Mouse (Mus musculus): ENCODE data around the gene Galnt2. TPM values are rescaled to one million over a fixed set of nuclear protein-coding genes. Genes with fewer than 3 reads are reported as not detected.

Galnt2 gene
- polyA plus RNA-seq, 2 experiments, result 37.8 to 66.9 TPM

- DNase-seq (ENCODE audit: low spot score) (no peak), ATAC-seq (ENCODE audit: low FRiP score, low read depth) (no peak)
- no peaks in the 10 kb centered on the region for H3K27me3 ChIP-seq (ENCODE audit: control insufficient read depth, insufficient read depth, low read length)
- H3K36me3 ChIP-seq (ENCODE audit: control insufficient read depth, insufficient read depth, low read length), result no peaks in the 10 kb centered on the region
- no peak for TF ChIP-seq POLR2A (IDR thresholded peaks at IDR 0.05; ENCODE audit: borderline replicate concordance, extremely low read depth, insufficient read depth, insufficient read length)
- 64% methylated on average over 6 of the region's 6 CpGs for WGBS
- H3K9me3 ChIP-seq (ENCODE audit: control insufficient read depth, low read length), result no peaks in the 10 kb centered on the region
- H3K9ac ChIP-seq (ENCODE audit: low read depth, low read length, severe bottlenecking), result no peak overlapping the region
- no peak overlapping the region for H3K27ac ChIP-seq (replicated peaks; ENCODE audit: low read depth, low read length)
- H3K4me2 ChIP-seq (replicated peaks; ENCODE audit: low read depth, low read length, severe bottlenecking), result no peak overlapping the region
- peaks cover 35% of the 10 kb centered on the region for H3K4me1 ChIP-seq (ENCODE audit: control insufficient read depth, insufficient read depth, low read length)
- H3K4me3 ChIP-seq (replicated peaks; ENCODE audit: low read length), result no peak overlapping the region
These were observed 22.7 kb downstream of the Galnt2 start for GRCm38 (mm10) chr8:124253939-124254338.

DNA sequence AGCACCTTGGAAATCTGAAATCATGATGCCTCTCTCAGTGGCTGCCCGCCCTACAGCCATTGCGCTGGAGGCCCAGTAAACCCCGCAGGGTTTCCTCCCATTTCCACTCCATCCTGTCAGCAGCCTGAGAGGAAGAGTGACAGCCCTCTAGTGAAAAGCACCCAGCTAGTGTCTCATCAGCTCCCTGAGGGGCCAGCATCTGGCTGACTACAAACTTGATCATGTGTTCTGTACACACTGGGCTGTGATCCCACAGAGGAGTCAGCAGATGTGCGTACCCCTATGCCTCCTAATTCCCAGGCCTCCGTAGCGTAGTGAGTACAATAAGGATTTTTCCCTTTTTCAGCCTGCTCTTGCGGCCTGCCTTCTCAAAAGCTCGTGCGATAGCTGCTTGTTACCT, 25.6 kb downstream of the Galnt2 start:
- Histone ChIP-seq H3K9me3 (ENCODE audit: control insufficient read depth, low read length) (no peaks in the 10 kb centered on the region), H3K27me3 (ENCODE audit: control insufficient read depth, insufficient read depth, low read length) (no peaks in the 10 kb centered on the region), H3K36me3 (ENCODE audit: control insufficient read depth, insufficient read depth, low read length) (no peaks in the 10 kb centered on the region), H3K4me2 (replicated peaks; ENCODE audit: low read depth, low read length, severe bottlenecking) (no peak overlapping the region), H3K27ac (replicated peaks; ENCODE audit: low read depth, low read length) (no peak overlapping the region), H3K4me3 (replicated peaks; ENCODE audit: low read length) (no peak overlapping the region), H3K9ac (ENCODE audit: low read depth, low read length, severe bottlenecking) (0 out of 2 replicates have a peak overlapping the region, but pooled peaks have one; percentile 12), H3K4me1 (ENCODE audit: control insufficient read depth, insufficient read depth, low read length) (peaks cover 33% of the 10 kb centered on the region)
- 79% methylated on average over 9 of the region's 9 CpGs for WGBS
- DNase-seq (ENCODE audit: low spot score) (no peak), ATAC-seq (ENCODE audit: low FRiP score, low read depth) (no peak)
- TF ChIP-seq POLR2A (IDR thresholded peaks at IDR 0.05; ENCODE audit: borderline replicate concordance, extremely low read depth, insufficient read depth, insufficient read length), result no peak

DNA sequence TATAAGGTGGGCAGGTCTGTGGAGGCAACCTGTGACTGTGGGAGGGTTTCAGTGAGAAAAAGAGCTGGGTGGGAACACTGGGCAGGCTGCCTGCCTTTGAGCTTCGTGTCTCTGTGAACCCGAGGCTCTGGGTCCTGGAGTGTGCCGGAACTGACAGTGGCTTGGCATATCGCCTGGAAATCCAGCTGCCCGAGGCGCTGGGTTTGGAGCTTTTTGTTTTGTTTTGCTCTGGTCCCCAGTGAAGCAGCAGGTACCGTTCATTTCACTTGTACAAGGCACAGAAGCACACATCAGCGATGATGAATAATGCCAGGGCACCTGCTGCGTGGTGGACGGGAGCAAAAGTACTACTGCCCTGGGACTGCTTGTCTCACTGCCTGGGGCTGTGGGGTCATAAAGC, 26.2 kb downstream of the Galnt2 start:
- no peaks in the 10 kb centered on the region for H3K9me3 ChIP-seq (ENCODE audit: control insufficient read depth, low read length)
- H3K27me3 ChIP-seq (ENCODE audit: control insufficient read depth, insufficient read depth, low read length), result no peaks in the 10 kb centered on the region

GRCm38 (mm10) chr8:124259146-124259545, 28.0 kb downstream of the Galnt2 start:
- no peaks in the 10 kb centered on the region for H3K9me3 ChIP-seq (ENCODE audit: control insufficient read depth, low read length)
- no peak overlapping the region for H3K9ac ChIP-seq (ENCODE audit: low read depth, low read length, severe bottlenecking)
- ATAC-seq (ENCODE audit: low FRiP score, low read depth) (no peak), DNase-seq (ENCODE audit: low spot score) (no peak)
- H3K36me3 ChIP-seq (ENCODE audit: control insufficient read depth, insufficient read depth, low read length), result no peaks in the 10 kb centered on the region
- H3K27ac ChIP-seq (replicated peaks; ENCODE audit: low read depth, low read length), result no peak overlapping the region
- H3K4me1 ChIP-seq (ENCODE audit: control insufficient read depth, insufficient read depth, low read length), result peaks cover 38% of the 10 kb centered on the region
- H3K4me2 ChIP-seq (replicated peaks; ENCODE audit: low read depth, low read length, severe bottlenecking), result no peak overlapping the region
- TF ChIP-seq POLR2A (IDR thresholded peaks at IDR 0.05; ENCODE audit: borderline replicate concordance, extremely low read depth, insufficient read depth, insufficient read length), result no peak
- 85% methylated on average over 4 of the region's 4 CpGs for WGBS
- H3K4me3 ChIP-seq (replicated peaks; ENCODE audit: low read length), result no peak overlapping the region
- no peaks in the 10 kb centered on the region for H3K27me3 ChIP-seq (ENCODE audit: control insufficient read depth, insufficient read depth, low read length)

More for the DNA sequence above, 26.2 kb downstream of the Galnt2 start:
- H3K4me1 ChIP-seq (ENCODE audit: control insufficient read depth, insufficient read depth, low read length), result peaks cover 32% of the 10 kb centered on the region
- no peak overlapping the region for H3K9ac ChIP-seq (ENCODE audit: low read depth, low read length, severe bottlenecking)
- WGBS, result 34% methylated on average over 10 of the region's 10 CpGs
- H3K36me3 ChIP-seq (ENCODE audit: control insufficient read depth, insufficient read depth, low read length), result no peaks in the 10 kb centered on the region
- no peak overlapping the region for H3K4me3 ChIP-seq (replicated peaks; ENCODE audit: low read length)
- no peak overlapping the region for H3K4me2 ChIP-seq (replicated peaks; ENCODE audit: low read depth, low read length, severe bottlenecking)
- ATAC-seq (ENCODE audit: low FRiP score, low read depth) (no peak; the same call in 1 of the 2 replicates), DNase-seq (ENCODE audit: low spot score) (peak; percentile 67)
- TF ChIP-seq POLR2A (IDR thresholded peaks at IDR 0.05; ENCODE audit: borderline replicate concordance, extremely low read depth, insufficient read depth, insufficient read length), result no peak
- H3K27ac ChIP-seq (replicated peaks; ENCODE audit: low read depth, low read length), result no peak overlapping the region

- Histone ChIP-seq H3K4me2 (replicated peaks; ENCODE audit: low read depth, low read length, severe bottlenecking) (no peak overlapping the region), H3K9me3 (ENCODE audit: control insufficient read depth, low read length) (no peaks in the 10 kb centered on the region), H3K4me1 (ENCODE audit: control insufficient read depth, insufficient read depth, low read length) (peaks cover 43% of the 10 kb centered on the region), H3K27me3 (ENCODE audit: control insufficient read depth, insufficient read depth, low read length) (no peaks in the 10 kb centered on the region), H3K36me3 (ENCODE audit: control insufficient read depth, insufficient read depth, low read length) (no peaks in the 10 kb centered on the region), H3K27ac (replicated peaks; ENCODE audit: low read depth, low read length) (no peak overlapping the region), H3K4me3 (replicated peaks; ENCODE audit: low read length) (no peak overlapping the region), H3K9ac (ENCODE audit: low read depth, low read length, severe bottlenecking) (no peak overlapping the region)
- DNase-seq (ENCODE audit: low spot score), result no peak
- no peak for TF ChIP-seq POLR2A (IDR thresholded peaks at IDR 0.05; ENCODE audit: borderline replicate concordance, extremely low read depth, insufficient read depth, insufficient read length)
- ATAC-seq (ENCODE audit: low FRiP score, low read depth), result no peak
- 66% methylated on average over 6 of the region's 7 CpGs for WGBS
These were observed 28.7 kb downstream of the Galnt2 start for GRCm38 (mm10) chr8:124259925-124260324.

DNA sequence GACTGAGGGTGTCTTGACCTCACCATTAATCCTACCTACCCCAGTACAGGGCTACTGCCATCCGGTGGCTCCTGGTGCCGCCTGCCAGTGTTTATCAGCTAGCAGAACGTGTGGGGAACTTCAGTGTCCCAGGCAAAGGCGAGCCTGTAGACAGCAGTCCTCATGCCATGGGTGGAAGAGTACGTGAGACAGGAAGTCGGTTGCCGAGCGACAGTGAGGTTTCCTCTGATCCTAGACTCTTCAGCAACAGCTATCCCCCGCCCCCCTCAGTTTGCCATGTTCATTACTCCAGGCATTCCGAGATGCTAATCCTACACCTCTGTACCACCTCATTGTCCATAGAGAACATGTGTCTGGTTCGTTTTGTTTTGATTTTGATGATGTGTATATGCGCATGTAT, 29.2 kb downstream of the Galnt2 start:
- H3K27ac ChIP-seq (replicated peaks; ENCODE audit: low read depth, low read length), result no peak overlapping the region
- ATAC-seq (ENCODE audit: low FRiP score, low read depth) (no peak), DNase-seq (ENCODE audit: low spot score) (no peak)
- no peak overlapping the region for H3K4me2 ChIP-seq (replicated peaks; ENCODE audit: low read depth, low read length, severe bottlenecking)
- no peaks in the 10 kb centered on the region for H3K27me3 ChIP-seq (ENCODE audit: control insufficient read depth, insufficient read depth, low read length)
- no peak overlapping the region for H3K4me3 ChIP-seq (replicated peaks; ENCODE audit: low read length)
- peaks cover 43% of the 10 kb centered on the region for H3K4me1 ChIP-seq (ENCODE audit: control insufficient read depth, insufficient read depth, low read length)
- H3K9me3 ChIP-seq (ENCODE audit: control insufficient read depth, low read length), result no peaks in the 10 kb centered on the region
- TF ChIP-seq POLR2A (IDR thresholded peaks at IDR 0.05; ENCODE audit: borderline replicate concordance, extremely low read depth, insufficient read depth, insufficient read length), result no peak
- no peaks in the 10 kb centered on the region for H3K36me3 ChIP-seq (ENCODE audit: control insufficient read depth, insufficient read depth, low read length)
- H3K9ac ChIP-seq (ENCODE audit: low read depth, low read length, severe bottlenecking), result no peak overlapping the region
- WGBS, result 61% methylated on average over 12 of the region's 12 CpGs
